Mouse (Mus musculus): ENCODE results near the gene Papln.

The Papln gene

DNA sequence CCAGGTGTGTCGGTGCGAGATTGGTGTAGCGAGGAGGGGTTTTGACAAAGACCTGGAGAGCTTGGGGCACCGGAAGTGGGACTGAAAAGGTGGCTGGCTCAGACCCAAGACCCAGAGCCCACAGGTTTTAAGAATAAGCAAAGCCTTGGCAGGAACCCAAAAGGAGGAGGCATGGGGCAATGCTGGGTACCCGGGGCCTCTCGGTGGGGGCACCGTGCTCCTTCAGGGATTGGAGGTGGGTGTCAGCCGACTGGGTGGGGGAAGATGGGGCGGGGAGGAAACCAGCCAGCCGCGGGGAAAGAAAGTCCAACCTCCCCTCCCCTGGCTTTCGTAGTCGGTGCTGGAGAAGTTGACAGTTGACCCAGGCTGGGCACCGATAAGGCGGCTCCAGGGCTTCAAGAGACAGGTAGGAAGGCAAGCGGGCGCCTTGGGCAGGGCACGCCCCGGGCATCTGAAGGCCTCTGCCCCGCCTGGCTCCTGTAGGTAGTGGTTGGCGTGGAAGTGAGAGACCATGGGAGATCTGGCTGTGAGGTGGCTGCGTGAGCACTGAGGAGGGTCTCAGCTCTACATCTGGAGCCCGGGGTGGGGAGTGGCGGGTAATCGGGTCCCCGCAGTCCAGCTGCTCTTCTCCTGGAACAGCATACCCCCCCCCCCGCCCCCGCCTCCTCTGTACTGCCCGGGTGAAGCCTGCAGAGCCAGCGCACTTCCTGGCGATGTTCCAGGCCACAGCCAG lies at the start of gene Papln:
Gene Papln, plus strand, starts transcription at position 324 of the 733 bp plus-strand sequence.
- DNase-seq (ENCODE audit: low spot score in 2 of 2), result no peak

DNA sequence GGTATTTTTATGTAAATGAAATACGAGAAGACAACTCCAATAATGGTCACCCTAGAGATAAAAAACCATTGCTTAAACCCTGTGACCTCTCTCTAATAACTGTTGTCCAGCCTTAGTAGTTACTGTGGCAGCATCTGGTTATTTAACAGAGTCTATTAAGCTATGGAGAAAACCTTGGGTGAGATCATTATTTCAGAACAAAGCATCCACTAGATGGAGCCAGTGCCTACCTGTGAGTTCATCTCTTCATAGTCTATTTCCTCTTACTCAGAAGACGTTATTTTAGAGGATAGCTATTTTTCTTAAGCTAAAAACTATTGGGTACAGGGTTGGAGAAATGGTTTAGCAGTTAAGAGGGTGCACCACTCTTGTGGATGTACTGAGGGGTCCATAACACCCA lies 49.7 kb upstream of the Papln start:
- no peak for DNase-seq (ENCODE audit: low spot score in 2 of 2)

DNA sequence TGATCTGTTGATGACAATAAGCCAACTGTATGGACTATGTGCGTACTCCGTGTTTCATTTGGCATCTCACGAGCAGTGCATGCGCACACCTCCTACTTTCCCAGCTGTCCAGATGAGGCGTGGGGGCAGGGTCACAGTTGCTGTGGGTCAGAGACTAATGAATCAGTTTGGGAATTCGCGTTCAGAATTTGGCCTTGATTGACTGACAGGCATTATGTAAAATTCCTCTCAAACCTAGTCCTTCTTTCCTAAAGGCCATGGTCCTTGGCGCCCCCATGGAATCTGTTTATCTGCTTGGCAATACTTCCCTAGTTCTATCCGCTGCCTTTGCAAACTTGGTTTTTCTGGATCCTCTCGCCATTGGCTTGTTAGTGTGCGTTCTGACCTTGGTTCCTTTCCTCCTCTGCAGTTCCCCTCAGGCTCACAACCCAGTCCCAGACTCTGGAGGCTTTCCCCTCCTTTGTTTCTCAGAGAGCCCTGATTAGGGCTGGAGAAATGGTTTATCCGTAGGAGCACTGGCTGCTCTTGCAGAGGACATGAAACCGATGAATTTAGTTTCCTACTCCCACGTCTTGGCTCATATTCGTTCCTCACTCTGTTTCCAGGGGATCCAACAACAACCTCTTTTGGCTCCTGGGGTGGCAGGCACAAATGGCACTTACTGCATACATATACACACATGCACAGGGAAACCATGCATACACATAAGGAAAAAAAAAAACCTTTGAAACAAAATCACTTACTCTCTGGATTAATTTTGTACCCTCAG lies 46.8 kb upstream of the Papln start:
- no peak for DNase-seq (ENCODE audit: low spot score in 2 of 2)

DNA sequence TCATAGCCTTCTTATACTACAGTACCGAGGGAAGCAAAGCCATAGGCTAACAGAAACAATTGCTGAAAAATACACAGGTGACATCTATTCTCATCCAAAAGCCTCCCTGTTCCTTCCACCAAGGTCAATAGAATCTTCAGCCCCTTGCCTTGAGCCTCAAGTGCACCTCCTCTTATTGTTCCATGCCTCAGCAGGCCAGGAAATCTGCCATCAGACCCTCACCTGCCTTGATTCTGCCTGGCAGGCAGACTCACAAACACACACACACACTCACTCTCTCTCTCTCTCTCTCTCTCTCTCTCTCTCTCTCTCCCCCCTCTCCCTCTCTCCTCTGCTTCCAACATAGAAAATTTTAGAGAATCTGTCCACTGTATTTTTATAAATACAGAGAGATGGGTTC lies 44.0 kb upstream of the Papln start:
- no peak for DNase-seq (ENCODE audit: low spot score in 2 of 2)

DNA sequence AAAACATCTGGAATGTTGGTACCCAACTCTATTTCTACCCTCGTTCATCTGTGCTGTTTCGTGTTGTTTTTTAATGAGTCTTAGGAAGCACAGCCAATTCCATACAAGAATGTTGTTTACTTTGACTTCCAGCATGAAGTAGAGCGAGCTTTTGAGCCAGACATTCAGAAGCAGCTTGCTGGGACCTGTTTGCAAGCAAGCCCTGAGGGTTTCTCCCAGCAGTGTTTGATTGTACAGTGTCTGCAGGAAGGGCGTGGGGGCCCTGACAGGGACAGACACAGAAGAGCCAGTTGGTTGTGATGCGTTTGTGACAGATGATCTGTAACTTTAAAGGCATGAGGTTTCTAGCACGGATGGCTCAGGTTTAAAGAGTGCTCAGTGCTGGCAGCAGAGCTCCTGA lies 42.2 kb upstream of the Papln start:
- no peak for DNase-seq (ENCODE audit: low spot score in 2 of 2)

DNA sequence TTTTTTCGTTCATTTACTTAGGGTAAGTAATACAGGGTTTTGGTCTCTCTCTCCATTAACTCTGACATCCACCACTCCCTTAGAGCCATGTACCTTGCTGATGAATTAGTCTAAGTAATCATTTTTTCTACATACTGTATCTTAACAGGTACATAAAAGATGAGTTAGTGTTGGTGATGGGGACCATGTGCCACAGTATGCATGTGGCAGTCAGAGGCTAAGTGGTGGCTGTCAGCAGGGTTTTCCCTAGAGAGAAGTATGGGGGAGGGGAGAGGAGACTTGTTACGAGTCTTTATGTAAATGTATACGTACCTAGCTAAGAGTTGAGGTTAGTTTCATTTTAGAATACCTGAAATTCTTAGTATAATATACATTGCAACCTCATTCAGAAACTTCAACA lies 40.4 kb upstream of the Papln start:
- no peak for DNase-seq (ENCODE audit: low spot score in 2 of 2)

DNA sequence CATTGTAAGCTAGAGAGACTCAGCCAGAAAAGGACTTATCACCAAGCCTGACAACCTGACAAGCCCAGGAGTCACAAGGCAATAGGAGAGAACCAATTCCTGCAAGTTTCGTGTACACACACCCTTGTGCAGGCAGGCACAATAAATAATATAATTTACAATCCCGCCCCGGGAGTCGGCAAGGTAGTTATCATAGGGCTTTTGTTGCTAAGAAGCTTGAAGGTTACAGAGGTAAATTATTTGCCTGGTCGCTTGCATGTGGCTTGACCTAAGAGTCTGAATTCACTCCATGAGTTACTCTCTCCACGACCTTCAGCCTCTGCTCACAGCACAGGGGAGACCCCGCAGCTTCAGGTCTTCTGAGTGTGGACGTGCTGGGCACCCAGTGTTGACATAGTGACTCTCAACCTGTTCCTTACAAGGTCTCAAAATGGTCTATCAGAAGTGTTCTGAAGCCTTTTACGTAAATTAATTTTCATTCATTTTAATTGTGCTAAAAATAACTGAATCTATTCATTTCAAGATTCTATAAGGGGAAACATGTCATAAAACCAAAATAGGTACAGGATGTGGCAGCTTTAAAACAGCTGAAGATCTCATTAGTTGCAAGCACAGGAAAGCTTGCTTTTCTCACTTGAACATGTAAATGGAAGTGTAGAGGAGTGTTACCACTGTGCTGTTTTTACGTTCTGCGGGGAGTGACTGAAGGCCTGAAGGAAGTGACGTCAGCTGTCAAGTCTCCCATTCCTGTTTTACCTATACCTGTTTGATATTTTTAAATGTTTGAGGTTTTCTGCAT lies 36.7 kb upstream of the Papln start:
- DNase-seq (ENCODE audit: low spot score in 2 of 2), result no peak

DNA sequence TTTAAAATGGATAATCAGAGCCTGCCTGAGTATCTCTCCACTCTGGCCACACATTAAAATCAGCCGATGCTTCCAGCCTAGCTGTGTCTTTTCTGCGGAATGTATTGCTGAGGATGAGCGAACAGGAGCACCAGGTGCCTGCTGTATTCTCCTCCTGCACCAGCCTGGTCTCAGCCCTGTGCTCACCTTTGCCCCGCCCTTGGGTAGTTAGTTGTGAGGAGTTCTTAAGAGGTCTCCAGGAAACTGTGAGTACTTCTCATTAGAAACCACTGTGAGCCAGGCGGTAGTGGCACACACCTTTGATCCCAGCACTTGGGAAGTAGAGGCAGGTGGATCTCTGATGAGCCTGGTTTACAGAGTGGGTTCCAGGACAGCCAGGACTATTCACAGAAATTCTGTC lies 31.2 kb upstream of the Papln start:
- DNase-seq (ENCODE audit: low spot score in 2 of 2), result no peak

DNA sequence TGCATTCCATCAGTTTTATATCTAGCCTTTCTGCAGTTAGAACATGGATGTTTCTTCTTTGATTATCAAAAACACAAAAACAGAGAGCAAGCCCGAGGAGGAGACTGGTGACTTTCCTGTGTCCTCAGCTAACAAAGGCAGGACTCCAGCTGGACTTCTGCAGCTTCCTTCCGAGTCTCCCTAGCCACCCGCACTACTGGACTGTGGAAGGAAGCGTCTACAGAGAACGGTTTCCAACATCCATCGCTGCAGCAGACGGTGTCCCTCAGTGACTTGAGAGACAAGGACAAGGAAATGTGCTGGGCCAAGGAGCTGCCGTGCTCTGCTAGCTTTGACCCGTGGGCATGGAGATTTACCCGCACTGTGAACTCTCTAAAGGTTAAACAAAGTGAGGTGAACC lies 29.4 kb upstream of the Papln start:
- no peak for DNase-seq (ENCODE audit: low spot score in 2 of 2)

DNA sequence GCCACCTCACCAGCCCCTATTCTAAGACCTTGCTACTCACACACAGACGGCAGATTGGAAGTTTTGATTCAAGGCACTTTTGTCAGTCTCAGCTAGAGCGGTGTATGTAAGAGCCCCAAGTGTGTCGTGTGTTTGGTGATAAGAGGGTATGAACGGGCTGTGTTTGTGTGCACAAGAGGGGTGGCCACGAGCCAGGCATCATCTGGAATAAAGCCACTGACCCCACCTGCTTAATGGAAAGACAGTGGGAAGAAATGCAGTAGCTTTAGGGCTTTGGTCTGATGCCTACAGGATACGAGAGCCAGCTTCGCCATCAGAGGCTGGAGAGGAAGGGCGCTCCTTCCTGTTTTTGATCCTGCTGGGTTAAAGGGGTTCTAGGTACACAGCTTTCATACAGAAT lies 27.2 kb upstream of the Papln start:
- no peak for DNase-seq (ENCODE audit: low spot score in 2 of 2)

DNA sequence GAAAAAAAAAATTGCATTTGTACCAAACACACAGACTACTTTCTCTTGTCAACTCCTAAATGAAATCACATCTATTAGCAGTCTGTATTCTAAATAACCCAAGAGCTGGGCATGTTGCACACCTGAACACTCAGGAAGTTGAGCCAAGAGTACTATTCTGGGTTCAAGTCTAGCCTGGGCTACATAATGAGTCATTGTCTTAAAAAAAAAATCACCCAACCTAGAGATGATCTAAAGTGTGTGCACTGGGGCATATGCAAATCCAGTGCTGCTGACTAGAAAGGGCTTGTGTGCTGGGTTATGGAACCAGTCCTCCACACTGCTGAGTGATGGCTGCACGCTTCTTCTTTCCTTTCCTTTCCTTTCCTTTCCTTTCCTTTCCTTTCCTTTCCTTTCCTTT lies 24.8 kb upstream of the Papln start:
- DNase-seq (ENCODE audit: low spot score in 2 of 2), result no peak

DNA sequence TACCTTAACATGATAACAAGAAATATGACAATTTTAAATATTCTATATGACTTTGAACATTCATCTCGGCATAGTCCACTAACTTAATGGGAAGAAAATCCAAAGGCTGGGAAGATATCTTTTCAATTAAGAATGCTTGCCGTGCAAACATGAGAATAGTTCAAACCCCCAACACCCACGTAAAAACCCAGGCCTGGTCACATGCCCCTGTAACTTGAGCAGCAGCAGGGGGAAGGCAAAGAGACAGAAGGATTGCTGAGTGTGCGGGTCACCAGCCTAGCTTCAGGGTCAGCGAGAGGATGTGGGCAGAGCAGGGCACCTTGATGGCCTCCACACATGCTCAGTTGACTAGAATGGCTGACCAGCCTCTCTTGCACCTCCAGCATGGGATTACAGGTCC lies 21.7 kb upstream of the Papln start:
- no peak for DNase-seq (ENCODE audit: low spot score in 2 of 2)

DNA sequence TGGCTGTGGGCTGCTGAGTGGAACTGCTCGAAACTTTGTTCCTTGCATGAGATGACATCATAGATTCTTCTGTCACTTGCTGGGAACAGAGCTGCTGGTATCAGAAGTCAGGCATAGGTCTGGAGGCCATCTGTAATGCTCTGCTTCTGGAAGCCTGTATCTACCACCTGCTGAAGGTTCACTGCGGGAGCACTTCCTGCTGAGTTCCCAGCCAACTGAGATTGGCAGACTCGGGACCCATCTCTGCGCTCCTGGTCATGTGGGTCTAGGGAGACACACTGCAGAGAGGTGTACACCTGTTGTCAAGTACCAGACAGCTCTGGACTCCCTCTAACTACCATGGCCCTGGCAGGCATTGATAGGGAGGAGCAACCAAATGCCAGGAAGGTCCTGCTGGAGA lies 20.6 kb upstream of the Papln start:
- DNase-seq (ENCODE audit: low spot score in 2 of 2), result no peak

DNA sequence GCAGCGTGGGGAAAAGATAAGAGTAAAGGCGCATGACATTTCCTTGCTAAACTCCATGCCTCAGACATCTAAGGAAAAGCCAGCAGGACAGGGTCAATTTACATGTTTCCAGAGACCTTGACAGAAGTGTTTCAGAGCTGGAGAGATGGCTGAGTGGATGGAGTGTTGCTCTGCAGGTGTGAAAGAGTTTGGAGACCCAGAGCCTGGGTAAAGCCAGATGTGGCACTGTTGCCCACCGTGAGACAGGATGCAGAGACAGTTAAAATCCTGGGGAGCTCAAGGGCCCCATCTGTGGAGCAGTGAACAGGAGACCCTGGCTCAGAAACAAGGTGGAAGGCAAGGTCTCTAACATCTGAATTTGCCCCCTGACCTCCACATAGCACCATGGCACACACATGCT lies 19.7 kb upstream of the Papln start:
- DNase-seq (ENCODE audit: low spot score in 2 of 2), result no peak

DNA sequence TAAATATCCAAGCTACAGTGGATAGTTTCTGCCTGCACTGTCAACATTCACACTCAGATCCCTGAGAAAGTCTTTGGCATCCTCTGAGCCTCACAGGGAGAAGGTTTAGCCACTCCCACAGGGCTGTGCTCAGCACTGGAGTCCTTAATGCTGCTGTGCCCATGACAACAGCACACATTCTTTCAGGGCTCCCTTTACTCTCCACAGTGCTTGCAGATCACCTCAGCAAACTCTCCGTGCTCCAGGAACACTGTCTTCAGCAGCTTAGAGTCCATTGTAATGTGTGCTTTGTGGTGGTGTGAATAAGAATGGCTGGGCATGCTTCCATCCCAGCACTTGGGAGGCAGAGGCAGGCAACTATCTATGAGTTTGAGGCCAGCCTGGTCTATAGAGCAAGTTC lies 14.2 kb upstream of the Papln start:
- DNase-seq (ENCODE audit: low spot score in 2 of 2), result no peak

DNA sequence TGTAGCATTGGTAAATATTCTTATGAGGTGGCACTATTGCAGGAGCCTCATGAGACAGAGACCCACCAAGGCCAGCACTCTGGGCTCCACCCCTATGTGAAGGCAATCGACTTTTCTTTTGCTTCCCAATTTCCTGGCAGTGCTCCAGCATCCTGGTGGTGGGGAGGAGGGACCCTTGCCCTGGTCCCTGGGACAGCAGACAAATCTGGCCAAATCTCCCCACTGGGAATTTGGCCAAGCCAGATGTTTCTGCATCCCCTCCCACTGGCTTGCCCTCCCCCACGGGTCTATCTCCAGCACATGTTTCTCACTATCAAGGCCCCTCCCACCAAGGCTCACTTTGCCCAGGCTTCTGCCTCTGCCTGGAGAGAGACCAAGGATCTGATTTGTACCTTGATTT lies 10.9 kb upstream of the Papln start:
- DNase-seq (ENCODE audit: low spot score in 2 of 2), result no peak

DNA sequence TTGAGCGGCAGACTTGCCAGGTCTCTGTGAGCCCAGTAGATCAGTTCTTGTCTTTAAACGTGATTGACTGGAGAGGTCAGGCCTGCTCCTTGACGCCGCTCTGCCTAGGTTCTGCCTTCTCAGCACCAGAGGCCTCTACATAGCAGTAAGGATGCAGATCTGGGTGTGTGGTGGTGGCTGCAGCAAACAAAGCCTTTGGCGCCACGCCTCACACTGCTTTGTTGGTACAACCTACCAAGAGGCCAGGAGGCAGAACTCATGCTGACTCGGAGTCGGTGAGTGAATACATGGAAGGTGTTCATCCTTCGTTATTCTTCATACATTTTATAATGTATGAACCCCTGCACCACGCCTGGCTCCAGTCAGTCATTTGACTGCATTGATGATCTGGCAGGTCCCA lies 4.7 kb upstream of the Papln start:
- DNase-seq (ENCODE audit: low spot score in 2 of 2), result no peak

DNA sequence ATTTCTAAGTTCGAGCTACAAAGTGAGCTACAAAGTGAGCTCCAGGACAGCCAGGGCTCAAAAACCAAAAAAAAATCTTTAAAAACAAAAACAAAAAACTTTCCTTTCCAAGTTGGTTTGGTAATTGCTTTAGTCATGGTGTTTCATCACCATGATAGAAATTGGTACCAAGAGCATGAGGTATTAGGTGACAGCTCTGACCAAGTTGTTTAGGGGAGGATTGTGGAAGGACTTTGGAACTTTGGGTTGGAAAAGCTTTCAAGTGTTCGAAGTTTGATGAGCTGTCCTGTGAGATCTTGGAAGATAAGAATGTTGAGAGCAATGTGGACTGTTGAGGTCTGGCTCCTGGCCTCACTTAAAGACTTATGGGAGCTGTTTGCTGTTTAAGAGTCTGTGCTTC lies 3.2 kb upstream of the Papln start:
- DNase-seq (ENCODE audit: low spot score in 2 of 2), result no peak

DNA sequence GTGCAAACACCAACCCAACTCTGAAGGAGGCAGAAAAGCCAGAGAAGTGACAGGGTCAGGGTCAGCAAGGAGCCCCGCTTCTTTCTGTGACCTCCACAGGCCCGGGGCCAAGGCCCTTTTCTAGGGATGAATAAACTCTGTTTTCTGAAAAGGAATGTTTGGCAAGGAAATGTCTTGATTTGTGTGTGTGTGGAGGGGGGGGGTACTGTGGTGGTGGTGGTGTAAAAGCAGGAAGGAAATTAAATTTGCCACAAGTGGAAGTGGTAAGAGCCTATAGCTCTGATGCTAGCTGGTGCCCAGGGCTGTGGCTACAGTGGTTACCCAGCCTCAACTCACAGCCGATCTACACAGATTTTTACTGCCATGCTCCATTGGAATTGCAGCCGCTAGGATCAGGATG lies 728 bp upstream of the Papln start:
- DNase-seq (ENCODE audit: low spot score in 2 of 2), result no peak

DNA sequence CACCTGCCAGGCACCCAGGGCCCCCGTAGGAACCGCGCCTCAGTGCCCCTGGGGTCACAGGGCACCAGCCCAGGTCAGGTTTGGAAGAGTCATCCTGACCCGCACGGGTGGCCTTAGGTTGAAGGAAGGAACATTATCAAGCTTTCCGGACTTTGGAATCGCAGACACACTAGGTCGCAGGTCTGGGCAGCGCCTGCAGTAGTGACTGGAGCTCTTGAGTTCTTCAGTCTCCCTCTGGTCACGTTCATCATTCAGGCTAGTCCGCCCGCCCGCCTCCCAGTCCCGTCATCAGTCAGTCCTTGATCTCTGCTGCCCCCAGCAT lies 571 bp downstream of the Papln start:
- no peak for DNase-seq (ENCODE audit: low spot score in 2 of 2)

DNA sequence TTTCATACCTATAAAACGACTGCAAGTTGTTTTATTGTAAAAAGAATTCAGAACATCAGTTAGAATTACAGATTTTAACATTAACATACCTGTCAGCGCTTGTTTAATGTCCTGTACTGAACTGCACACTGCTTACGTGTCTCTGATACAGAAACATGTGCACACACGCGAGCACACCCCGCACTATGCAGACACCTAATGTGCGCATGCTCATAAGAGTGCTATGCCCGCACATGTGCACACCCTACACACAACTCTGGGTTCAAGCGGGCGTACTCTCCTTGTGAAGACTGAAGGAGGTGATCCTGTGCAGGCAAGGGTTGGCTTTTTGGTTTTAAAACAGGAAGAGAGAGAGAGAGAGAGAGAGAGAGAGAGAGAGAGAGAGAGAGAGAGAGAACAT lies 1.1 kb downstream of the Papln start:
- DNase-seq (ENCODE audit: low spot score in 2 of 2), result no peak

DNA sequence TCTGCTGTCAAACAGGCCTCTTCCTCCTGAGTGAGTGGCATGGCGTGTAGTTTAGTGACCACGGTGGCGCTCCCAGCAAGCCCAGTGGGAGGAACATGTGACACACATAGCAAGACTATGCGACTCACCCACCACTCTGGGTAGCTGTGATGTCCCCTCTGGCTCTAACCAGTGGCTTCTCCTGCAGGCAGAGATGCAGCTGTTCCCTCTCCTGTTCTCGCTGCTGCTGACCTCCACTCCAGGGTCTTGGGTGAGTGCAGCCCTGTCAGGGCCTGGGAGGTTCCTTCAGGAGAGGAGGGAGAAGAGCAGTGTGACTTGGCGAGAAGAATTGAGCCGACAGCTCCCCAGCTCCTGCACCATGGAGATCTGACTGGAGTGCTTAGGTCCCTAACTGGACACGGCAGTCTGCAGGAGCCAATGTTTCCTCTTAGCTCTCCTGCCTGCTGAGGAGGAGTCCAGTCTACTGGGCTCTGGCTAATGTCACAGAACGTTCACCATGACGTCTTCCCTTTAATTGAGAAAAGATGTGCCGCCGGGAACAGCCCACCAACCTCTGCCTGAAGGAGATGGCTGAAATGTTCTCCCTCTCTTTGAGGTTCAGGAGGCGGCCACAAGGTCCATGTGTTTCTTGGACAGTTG lies 2.6 kb downstream of the Papln start:
- no peak for DNase-seq (ENCODE audit: low spot score in 2 of 2)

DNA sequence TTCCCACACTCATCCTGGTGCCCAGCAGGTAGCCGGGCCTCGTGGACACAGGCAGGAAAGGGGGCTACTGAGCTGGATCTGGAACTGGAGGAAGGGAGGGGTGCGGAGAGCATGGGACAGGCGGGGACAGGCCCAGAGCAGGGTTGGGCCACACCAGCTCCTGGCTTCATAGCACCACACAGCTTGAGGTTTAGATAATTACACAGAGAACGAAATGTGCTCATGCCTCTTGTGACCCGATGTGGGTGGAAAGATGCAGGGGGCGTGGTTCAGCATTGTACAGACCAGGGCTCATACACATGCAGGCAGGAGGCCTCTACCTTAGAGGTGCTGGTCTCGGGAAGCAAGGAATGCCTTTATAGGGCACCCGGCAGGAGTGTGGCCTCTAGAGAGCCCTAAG lies 4.4 kb downstream of the Papln start:
- no peak for DNase-seq (ENCODE audit: low spot score in 2 of 2)
